Mouse (Mus musculus) heart, postnatal 0 days (tissue): ENCODE measurements at regions not wholly inside any gene's neighbourhood (a gene's known extent, or its start where the extent isn't known, plus 50 kb on each side); places are given as distances from the start of the nearest gene placed in this dataset.

Source experiments
- ATAC-seq: fragments of 200-750 bp; cut with Nextera tagmentation; 2 replicates; pipeline ENCODE4 v1.8.0; 2017; ENCODE audit warnings: low read depth, moderate number of reproducible peaks, moderate library complexity; ENCODE audit not compliant: insufficient read depth
- DNase-seq: peaks from one replicate; pipeline ENCODE4 v3.0.0-alpha.2; 2016; ENCODE audit warnings: low spot score
- H3K27ac ChIP-seq: fragments of 300-500 bp; sonication (generic); 2 replicates; pipeline ENCODE4 v1.5.1; 2014; ENCODE audit warnings: low read depth, mild to moderate bottlenecking
- H3K27me3 ChIP-seq: fragments of 300-500 bp; sonication (generic); 2 replicates; pipeline ENCODE4 v1.6.1; 2014; ENCODE audit warnings: low read length, mixed read lengths; ENCODE audit not compliant: control insufficient read depth, insufficient read depth
- H3K36me3 ChIP-seq: fragments of 300-500 bp; sonication (generic); replicated peaks from 2 replicates; pipeline ENCODE4 v1.6.1; 2014; ENCODE audit warnings: low read length, mixed read lengths; ENCODE audit not compliant: control insufficient read depth, insufficient read depth
- H3K4me1 ChIP-seq: fragments of 300-500 bp; sonication (generic); 2 replicates; pipeline ENCODE4 v1.6.1; 2014; ENCODE audit warnings: antibody characterized with exemption; ENCODE audit not compliant: control insufficient read depth, insufficient read depth
- H3K4me2 ChIP-seq: fragments of 300-500 bp; sonication (generic); 2 replicates; pipeline ENCODE4 v1.6.1; 2014; ENCODE audit warnings: low read depth, mild to moderate bottlenecking, low read length, moderate library complexity
- H3K4me3 ChIP-seq: fragments of 300-500 bp; sonication (generic); 2 replicates; pipeline ENCODE4 v1.5.1; 2014; ENCODE audit warnings: low read depth, low read length
- H3K9ac ChIP-seq: fragments of 300-500 bp; sonication (generic); replicated peaks from 2 replicates; pipeline ENCODE4 v1.6.1; 2014; ENCODE audit warnings: low read depth, low read length, mixed read lengths
- H3K9me3 ChIP-seq: fragments of 300-500 bp; sonication (generic); replicated peaks from 2 replicates; pipeline ENCODE4 v1.6.1; 2016; ENCODE audit warnings: low read length; ENCODE audit not compliant: control insufficient read depth
- CTCF ChIP-seq: IDR thresholded peaks from 2 replicates; pipeline ENCODE4 v1.5.1; 2016; ENCODE audit warnings: antibody characterized with exemption, control low read depth, low read depth
- EP300 ChIP-seq: IDR thresholded peaks from 2 replicates; pipeline ENCODE4 v1.6.1; 2016; ENCODE audit warnings: antibody characterized with exemption, low read depth
- WGBS: fragments of 180-500 bp; shearing (Covaris S2); extraction: QIAGEN DNeasy Blood & Tissue Kit; methylation state at CpG from one replicate; pipeline ENCODE4 v1.1.7; 2014; 5-methylcytosine and 5-hydroxymethylcytosine counted together

DNA sequence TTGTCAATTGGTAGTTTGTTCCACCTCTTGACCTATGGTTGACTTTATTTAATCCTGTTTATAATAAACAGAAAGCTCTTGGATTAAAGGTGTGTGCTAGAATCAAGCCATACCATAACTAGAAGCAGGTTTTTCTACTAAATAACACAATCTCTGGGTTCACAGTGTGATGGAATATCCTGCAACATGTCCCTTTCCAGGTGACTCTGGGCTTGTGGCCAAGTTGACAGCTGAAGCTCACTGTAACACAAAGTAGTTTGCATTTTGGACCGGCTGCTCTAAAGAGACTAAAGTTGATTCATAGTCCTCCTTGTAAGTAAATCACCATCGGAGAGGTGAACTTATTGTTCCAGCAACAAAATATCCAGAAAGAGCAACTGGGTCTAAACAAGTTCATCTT is 149.3 kb upstream of the Kctd3 start:
- no peak overlapping the region for H3K4me2 ChIP-seq
- no peak overlapping the region for H3K4me3 ChIP-seq
- no peak overlapping the region for H3K9ac ChIP-seq
- H3K36me3 ChIP-seq, result no peaks in the 10 kb centered on the region
- 65% methylated on average over 2 of the region's 2 CpGs for WGBS
- ATAC-seq (no peak), DNase-seq (no peak)
- H3K27me3 ChIP-seq, result no peaks in the 10 kb centered on the region
- no peak overlapping the region for H3K27ac ChIP-seq
- TF ChIP-seq EP300 (no peak), CTCF (no peak)
- H3K4me1 ChIP-seq, result no peaks in the 10 kb centered on the region
- H3K9me3 ChIP-seq, result no peaks in the 10 kb centered on the region

DNA sequence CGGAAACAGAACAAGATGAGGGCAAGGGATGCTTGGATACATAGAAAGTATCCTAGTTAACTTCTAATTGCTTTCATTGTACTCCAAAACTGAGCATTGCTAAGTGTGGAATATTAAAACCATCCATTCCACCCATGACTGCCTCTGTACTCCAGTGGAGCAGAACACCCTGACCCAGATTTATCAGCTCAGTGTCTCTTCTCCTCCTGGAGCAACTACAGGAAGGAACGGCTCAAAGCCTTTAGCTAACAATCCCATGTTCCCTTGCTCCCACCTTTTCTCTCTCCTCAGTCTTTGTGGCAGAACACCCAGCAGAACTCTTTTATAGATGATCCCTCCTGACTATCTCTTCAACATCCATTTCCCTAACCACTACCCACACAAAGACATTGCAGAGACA is 146.7 kb upstream of the Kctd3 start:
- TF ChIP-seq EP300, result no peak
- no peak for TF ChIP-seq CTCF
- Histone ChIP-seq H3K36me3 (no peaks in the 10 kb centered on the region), H3K9me3 (no peaks in the 10 kb centered on the region), H3K4me1 (no peaks in the 10 kb centered on the region), H3K9ac (no peak overlapping the region), H3K27ac (no peak overlapping the region), H3K4me2 (no peak overlapping the region), H3K27me3 (no peaks in the 10 kb centered on the region), H3K4me3 (no peak overlapping the region)
- ATAC-seq, result no peak
- 84% methylated on average over 2 of the region's 2 CpGs for WGBS
- no peak for DNase-seq

- ATAC-seq, result no peak
- no peak for TF ChIP-seq EP300
- TF ChIP-seq CTCF, result no peak
- no peak overlapping the region for H3K27ac ChIP-seq
- H3K36me3 ChIP-seq, result no peaks in the 10 kb centered on the region
- no peaks in the 10 kb centered on the region for H3K27me3 ChIP-seq
- no peak for DNase-seq
- H3K4me1 ChIP-seq, result no peaks in the 10 kb centered on the region
- H3K9me3 ChIP-seq, result no peaks in the 10 kb centered on the region
- H3K4me2 ChIP-seq, result no peak overlapping the region
- 83% methylated on average over 10 of the region's 10 CpGs for WGBS
- H3K9ac ChIP-seq, result no peak overlapping the region
- H3K4me3 ChIP-seq, result no peak overlapping the region
These were observed 145.5 kb upstream of the Kctd3 start for GRCm38 (mm10) chr1:189153150-189153549.

DNA sequence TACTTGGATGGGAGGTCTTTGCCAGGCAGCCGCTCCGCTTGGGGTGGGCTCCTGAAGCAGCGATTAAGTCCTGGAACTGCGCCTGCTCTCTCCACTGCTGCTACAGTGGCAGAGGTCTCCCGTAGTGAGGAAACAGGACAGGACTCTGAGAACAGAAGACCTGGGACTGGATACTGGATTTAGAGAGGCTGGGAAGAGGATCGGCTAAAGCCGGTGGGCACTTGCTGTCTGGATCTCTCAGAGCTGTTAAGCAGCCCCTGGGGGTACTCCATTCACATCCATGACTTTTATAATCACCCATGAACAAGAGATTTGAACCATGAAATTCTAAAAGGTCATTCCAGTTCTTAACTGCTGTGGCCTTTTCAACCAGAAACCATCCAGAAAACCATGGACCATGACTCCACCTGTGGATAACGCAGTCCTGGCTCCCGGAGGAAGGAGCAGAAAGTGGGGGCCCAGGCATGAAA is 135.4 kb upstream of the Kctd3 start:
- H3K27me3 ChIP-seq, result no peaks in the 10 kb centered on the region
- TF ChIP-seq CTCF, result no peak
- TF ChIP-seq EP300, result no peak
- WGBS, result 82% methylated on average over 9 of the region's 9 CpGs

GRCm38 (mm10) chr1:189142551-189142950 is 134.9 kb upstream of the Kctd3 start:
- WGBS, result 70% methylated on average over 7 of the region's 7 CpGs

More for the DNA sequence above, 135.4 kb upstream of the Kctd3 start:
- H3K4me3 ChIP-seq, result no peak overlapping the region
- H3K4me1 ChIP-seq, result no peaks in the 10 kb centered on the region
- no peak overlapping the region for H3K9ac ChIP-seq
- H3K4me2 ChIP-seq, result no peak overlapping the region
- no peak overlapping the region for H3K27ac ChIP-seq
- DNase-seq, result no peak
- H3K36me3 ChIP-seq, result no peaks in the 10 kb centered on the region
- ATAC-seq, result no peak
- no peaks in the 10 kb centered on the region for H3K9me3 ChIP-seq

DNA sequence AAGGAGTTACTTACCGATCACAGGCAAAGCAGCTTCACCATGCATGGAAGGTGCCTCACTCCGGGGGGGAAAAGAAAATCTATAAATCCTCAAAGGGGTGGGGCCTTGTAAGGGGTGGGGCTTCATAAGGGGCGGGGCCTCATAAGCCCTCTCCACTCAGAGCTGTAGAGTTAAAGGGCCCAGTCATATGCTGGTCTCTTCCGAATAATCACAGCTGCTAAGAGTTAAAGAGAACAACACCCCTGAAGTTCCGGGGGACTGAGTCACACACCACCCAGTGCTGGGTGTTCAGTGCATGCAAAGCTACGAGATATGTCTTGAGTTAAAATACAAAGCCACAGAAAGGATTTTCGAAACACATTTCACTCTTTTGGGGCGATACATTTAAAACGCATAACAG is 134.1 kb upstream of the Kctd3 start:
- Histone ChIP-seq H3K36me3 (no peaks in the 10 kb centered on the region), H3K4me3 (no peak overlapping the region), H3K9ac (no peak overlapping the region), H3K27me3 (no peaks in the 10 kb centered on the region), H3K4me1 (no peaks in the 10 kb centered on the region), H3K4me2 (no peak overlapping the region), H3K9me3 (no peaks in the 10 kb centered on the region), H3K27ac (no peak overlapping the region)
- DNase-seq (no peak), ATAC-seq (no peak)
- 84% methylated on average over 9 of the region's 9 CpGs for WGBS
- TF ChIP-seq EP300 (no peak), CTCF (no peak)

More at GRCm38 (mm10) chr1:189142551-189142950, 134.9 kb upstream of the Kctd3 start:
- Histone ChIP-seq H3K27me3 (no peaks in the 10 kb centered on the region), H3K27ac (no peak overlapping the region), H3K4me3 (no peak overlapping the region), H3K36me3 (no peaks in the 10 kb centered on the region), H3K9me3 (no peaks in the 10 kb centered on the region), H3K9ac (no peak overlapping the region), H3K4me1 (no peaks in the 10 kb centered on the region), H3K4me2 (no peak overlapping the region)
- DNase-seq, result no peak
- ATAC-seq, result no peak
- TF ChIP-seq EP300 (no peak), CTCF (no peak)
